Mouse (Mus musculus): ENCODE data around the gene Gas2l3. TPM values are rescaled to one million over a fixed set of nuclear protein-coding genes. Genes with fewer than 3 reads are reported as not detected.

Gas2l3 gene
- total RNA-seq, 1 experiment from 2014 or later: 0.47 TPM

- ATAC-seq (ENCODE audit: extremely low read depth, insufficient number of reproducible peaks, low FRiP score, poor library complexity, severe bottlenecking): no peak
These were observed 9.4 kb upstream of the Gas2l3 start for GRCm38 (mm10) chr10:89453068-89453641.

- no peak for ATAC-seq (ENCODE audit: extremely low read depth, insufficient number of reproducible peaks, low FRiP score, poor library complexity, severe bottlenecking)
These were observed 6.6 kb upstream of the Gas2l3 start for GRCm38 (mm10) chr10:89450411-89450810.

- ATAC-seq (ENCODE audit: extremely low read depth, insufficient number of reproducible peaks, low FRiP score, poor library complexity, severe bottlenecking): no peak
These were observed 614 bp upstream of the Gas2l3 start for GRCm38 (mm10) chr10:89444381-89444780.

- peak; percentile 17; the same call in 1 of the 2 replicates for ATAC-seq (ENCODE audit: extremely low read depth, insufficient number of reproducible peaks, low FRiP score, poor library complexity, severe bottlenecking)
These were observed 598 bp downstream of the Gas2l3 start for GRCm38 (mm10) chr10:89443115-89443622.

GRCm38 (mm10) chr10:89442640-89443039, 1.1 kb downstream of the Gas2l3 start:
- ATAC-seq (ENCODE audit: extremely low read depth, insufficient number of reproducible peaks, low FRiP score, poor library complexity, severe bottlenecking): no peak

GRCm38 (mm10) chr10:89441961-89442360, 1.8 kb downstream of the Gas2l3 start:
- no peak for ATAC-seq (ENCODE audit: extremely low read depth, insufficient number of reproducible peaks, low FRiP score, poor library complexity, severe bottlenecking)

- ATAC-seq (ENCODE audit: extremely low read depth, insufficient number of reproducible peaks, low FRiP score, poor library complexity, severe bottlenecking): no peak
These were observed 4.4 kb downstream of the Gas2l3 start for GRCm38 (mm10) chr10:89439380-89439779.

- ATAC-seq (ENCODE audit: extremely low read depth, insufficient number of reproducible peaks, low FRiP score, poor library complexity, severe bottlenecking): no peak
These were observed 5.8 kb downstream of the Gas2l3 start for GRCm38 (mm10) chr10:89437996-89438395.

- ATAC-seq (ENCODE audit: extremely low read depth, insufficient number of reproducible peaks, low FRiP score, poor library complexity, severe bottlenecking): no peak
These were observed 6.3 kb downstream of the Gas2l3 start for GRCm38 (mm10) chr10:89437472-89437871.

- ATAC-seq (ENCODE audit: extremely low read depth, insufficient number of reproducible peaks, low FRiP score, poor library complexity, severe bottlenecking): no peak
These were observed 7.8 kb downstream of the Gas2l3 start for GRCm38 (mm10) chr10:89435920-89436319.

- ATAC-seq (ENCODE audit: extremely low read depth, insufficient number of reproducible peaks, low FRiP score, poor library complexity, severe bottlenecking): no peak
These were observed 8.4 kb downstream of the Gas2l3 start for GRCm38 (mm10) chr10:89435413-89435812.

- no peak for ATAC-seq (ENCODE audit: extremely low read depth, insufficient number of reproducible peaks, low FRiP score, poor library complexity, severe bottlenecking)
These were observed 9.1 kb downstream of the Gas2l3 start for GRCm38 (mm10) chr10:89434509-89435210.

GRCm38 (mm10) chr10:89432743-89433142, 11.0 kb downstream of the Gas2l3 start:
- no peak for ATAC-seq (ENCODE audit: extremely low read depth, insufficient number of reproducible peaks, low FRiP score, poor library complexity, severe bottlenecking)

- ATAC-seq (ENCODE audit: extremely low read depth, insufficient number of reproducible peaks, low FRiP score, poor library complexity, severe bottlenecking): no peak
These were observed 13.0 kb downstream of the Gas2l3 start for GRCm38 (mm10) chr10:89430751-89431150.

- no peak for ATAC-seq (ENCODE audit: extremely low read depth, insufficient number of reproducible peaks, low FRiP score, poor library complexity, severe bottlenecking)
These were observed 18.9 kb downstream of the Gas2l3 start for GRCm38 (mm10) chr10:89424800-89425393.

GRCm38 (mm10) chr10:89424217-89424616, 19.6 kb downstream of the Gas2l3 start:
- no peak for ATAC-seq (ENCODE audit: extremely low read depth, insufficient number of reproducible peaks, low FRiP score, poor library complexity, severe bottlenecking)

- ATAC-seq (ENCODE audit: extremely low read depth, insufficient number of reproducible peaks, low FRiP score, poor library complexity, severe bottlenecking): no peak
These were observed 20.5 kb downstream of the Gas2l3 start for GRCm38 (mm10) chr10:89423164-89423778.

GRCm38 (mm10) chr10:89422504-89423158, 21.1 kb downstream of the Gas2l3 start:
- ATAC-seq (ENCODE audit: extremely low read depth, insufficient number of reproducible peaks, low FRiP score, poor library complexity, severe bottlenecking): no peak

GRCm38 (mm10) chr10:89417966-89418365, 25.8 kb downstream of the Gas2l3 start:
- ATAC-seq (ENCODE audit: extremely low read depth, insufficient number of reproducible peaks, low FRiP score, poor library complexity, severe bottlenecking): no peak

Data from neutrophil, adult 5-6 weeks (primary cell).